Comparison of ENCODE assay signal across 9 mouse cellular contexts in the genomic region with DNA sequence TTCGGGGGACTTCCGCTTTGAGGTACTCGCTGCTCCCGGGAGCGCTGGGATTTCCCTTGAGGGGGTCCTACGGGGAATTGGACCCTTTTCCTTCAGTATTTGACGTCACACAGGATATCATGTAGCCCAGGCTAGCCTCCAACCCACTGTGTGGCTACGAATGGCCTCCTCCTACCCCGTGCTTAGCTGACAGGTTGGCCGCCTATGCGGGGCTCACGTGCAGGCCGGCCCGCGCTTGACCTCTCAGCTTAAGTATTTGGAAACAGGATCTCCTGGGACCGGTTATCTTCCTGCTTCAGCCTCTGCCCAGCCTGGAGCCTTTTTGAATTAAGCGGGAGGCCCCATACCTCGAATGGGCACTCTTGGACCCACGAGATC. TPM values are rescaled to one million over a fixed set of nuclear protein-coding genes. Genes with fewer than 3 reads are reported as not detected.
DNase-seq lines count a peak whose midpoint lies in the region; ATAC-seq and TF ChIP-seq lines count a peak whose summit lies in the region.
"Had no signal": no experiment of that assay in that cellular context is flagged by ENCODE, and none has a peak within 500 bp of the region (broad histone marks: within the 10 kb centered on the region; RNA-seq: fewer than 3 reads in every experiment).

No protein-coding gene starts in this region.

- H3K4me3 ChIP-seq in left cerebral cortex, adult 2 months: peak overlapping the region; percentile 86
- H3K4me3 ChIP-seq in embryonic facial prominence, embryonic 11.5 days (ENCODE audit: low read depth, low read length): peak overlapping the region; percentile 94
- H3K4me3 ChIP-seq in intestine, embryonic 16.5 days (ENCODE audit: low read length): peak overlapping the region; percentile 74
- H3K4me3 ChIP-seq in myocyte: peak overlapping the region; percentile 95

- peaks cover 16% of the 10 kb centered on the region for H3K79me2 ChIP-seq in myocyte (ENCODE audit: control insufficient read depth, insufficient read depth)

- TF ChIP-seq CTCF in left cerebral cortex, adult 2 months (IDR thresholded peaks at IDR 0.05): no peak

- ATAC-seq in embryonic facial prominence, embryonic 11.5 days (replicated peaks; ENCODE audit: insufficient number of reproducible peaks, low FRiP score, low TSS enrichment, low read depth): peak; percentile 30; the same call in 1 of the 2 replicates
- ATAC-seq in intestine, embryonic 16.5 days: peak; percentile 11

- no peak for DNase-seq in left cerebral cortex, adult 2 months (ENCODE audit: extremely low spot score in 1 of 2, low spot score in 2 of 2)
- DNase-seq in left cerebral cortex, postnatal 25 days (ENCODE audit: low spot score in 2 of 2): no peak
- no peak for DNase-seq in embryonic facial prominence, embryonic 11.5 days (ENCODE audit: low spot score)
- no peak for DNase-seq in thymus, postnatal 10 days (ENCODE audit: low spot score in 2 of 2)
- no peak for DNase-seq in right cerebral cortex, postnatal 36 days (ENCODE audit: low spot score in 2 of 2)
- no peak for DNase-seq in left cerebral cortex, postnatal 14 days (ENCODE audit: low spot score in 2 of 2)

- H3K27ac ChIP-seq in left cerebral cortex, adult 2 months: peak overlapping the region; percentile 81
- H3K27ac ChIP-seq in embryonic facial prominence, embryonic 11.5 days (replicated peaks; ENCODE audit: low read depth, low read length): peak overlapping the region; percentile 44
- H3K27ac ChIP-seq in intestine, embryonic 16.5 days (ENCODE audit: low read length): peak overlapping the region; percentile 65

- peak overlapping the region; percentile 82 for H3K9ac ChIP-seq in embryonic facial prominence, embryonic 11.5 days (replicated peaks; ENCODE audit: low read length)
- H3K9ac ChIP-seq in intestine, embryonic 16.5 days (ENCODE audit: low read depth, low read length): peak overlapping the region; percentile 80

- peak overlapping the region; percentile 55 for H3ac ChIP-seq in myocyte (ENCODE audit: control insufficient read depth, insufficient read length)

- H3K36me3 ChIP-seq in embryonic facial prominence, embryonic 11.5 days (replicated peaks; ENCODE audit: control insufficient read depth, insufficient read depth, low read depth, low read length): peaks cover 7% of the 10 kb centered on the region
- peaks cover 11% of the 10 kb centered on the region for H3K36me3 ChIP-seq in intestine, embryonic 16.5 days (ENCODE audit: control insufficient read depth, insufficient read depth, low read length)
- peaks cover 17% of the 10 kb centered on the region for H3K36me3 ChIP-seq in myocyte (ENCODE audit: control insufficient read depth, insufficient read depth)

- H3K27me3 ChIP-seq in embryonic facial prominence, embryonic 11.5 days (ENCODE audit: control insufficient read depth, insufficient read depth, low read length): no peaks in the 10 kb centered on the region
- H3K27me3 ChIP-seq in intestine, embryonic 16.5 days (replicated peaks; ENCODE audit: control insufficient read depth, insufficient read depth, low read length): no peaks in the 10 kb centered on the region
- H3K27me3 ChIP-seq in myocyte (ENCODE audit: control insufficient read depth, insufficient read depth, insufficient read length): no peaks in the 10 kb centered on the region

- no peaks in the 10 kb centered on the region for H3K9me3 ChIP-seq in embryonic facial prominence, embryonic 11.5 days (replicated peaks; ENCODE audit: control insufficient read depth, low read length)
- H3K9me3 ChIP-seq in intestine, embryonic 16.5 days (ENCODE audit: control insufficient read depth, low read length): no peaks in the 10 kb centered on the region

- TF ChIP-seq POLR2A in myocyte (IDR thresholded peaks at IDR 0.05; ENCODE audit: insufficient read length, low read depth): no peak

- intact Hi-C loops in left cerebral cortex, adult 2 months (cut with DNase I): no loop called here
- intact Hi-C loops in left cerebral cortex, postnatal 25 days (cut with DNase I): no loop called here
- intact Hi-C loops in left cerebral cortex, postnatal 14 days (cut with DNase I): no loop called here

- WGBS in embryonic facial prominence, embryonic 11.5 days: 1% methylated on average over 19 of the region's 19 CpGs
- WGBS in intestine, embryonic 16.5 days: under 1% methylated on average over 19 of the region's 19 CpGs

- H3K4me2 ChIP-seq in embryonic facial prominence, embryonic 11.5 days (ENCODE audit: low read depth, low read length): peak overlapping the region; percentile 82
- H3K4me2 ChIP-seq in intestine, embryonic 16.5 days (ENCODE audit: low read depth, low read length): peak overlapping the region; percentile 66
- peak overlapping the region; percentile 88 for H3K4me2 ChIP-seq in myocyte (ENCODE audit: low read depth)

- no peaks in the 10 kb centered on the region for H3K4me1 ChIP-seq in embryonic facial prominence, embryonic 11.5 days (ENCODE audit: control insufficient read depth, insufficient read depth, low read length)
- peaks cover 25% of the 10 kb centered on the region for H3K4me1 ChIP-seq in intestine, embryonic 16.5 days (ENCODE audit: control insufficient read depth, insufficient read depth, low read length)

TF ChIP-seq in myocyte, 11 proteins besides CTCF, POLR2A, EP300 and RAD21:
- TF ChIP-seq POLR2AphosphoS2 (IDR thresholded peaks at IDR 0.05; ENCODE audit: insufficient read length, low read depth): peak; percentile 14
- no peak for TF ChIP-seq CEBPB (IDR thresholded peaks at IDR 0.05; ENCODE audit: insufficient read depth, poor library complexity, severe bottlenecking)
TF ChIP-seq in myocyte: peak in this region for 1.

RNA-seq across cellular contexts. Expression of gene Gm48551, which starts 0.3 kb away (rescaled TPM):
- total RNA-seq in left cerebral cortex, adult 2 months (2021): 1 to 10 TPM; 2.0 to 3.4 TPM
- total RNA-seq in left cerebral cortex, postnatal 25 days (2021): 1 to 10 TPM; 3.5 to 4.2 TPM
- polyA plus RNA-seq in embryonic facial prominence, embryonic 11.5 days (2014; fragmentation: Nextera tagmentation; extraction: Ambion mirVana): 2.5 and 4.1 TPM in 2 replicates
- 2.9 and 3.7 TPM in 2 replicates for polyA plus RNA-seq in intestine, embryonic 16.5 days (2015; fragmentation: Nextera tagmentation; extraction: Ambion mirVana)
- 1.7 TPM for polyA plus RNA-seq in myocyte (2012; fragmentation: generic; extraction: Trizol)
- 1 to 10 TPM; 2.4 to 3.2 TPM for total RNA-seq in left cerebral cortex, postnatal 14 days (2021)

RNA-seq across cellular contexts. Expression of gene Dohh, which starts 0.4 kb away (rescaled TPM):
- total RNA-seq in left cerebral cortex, adult 2 months (2021): 10 to 100 TPM; 87.1 to 95.1 TPM
- 10 to 100 TPM; 83.7 to 87.7 TPM for total RNA-seq in left cerebral cortex, postnatal 25 days (2021)
- polyA plus RNA-seq in embryonic facial prominence, embryonic 11.5 days (2014; fragmentation: Nextera tagmentation; extraction: Ambion mirVana): 45.0 and 52.5 TPM in 2 replicates
- polyA plus RNA-seq in intestine, embryonic 16.5 days (2015; fragmentation: Nextera tagmentation; extraction: Ambion mirVana): 102 and 109 TPM in 2 replicates
- 103 TPM for polyA plus RNA-seq in myocyte (2012; fragmentation: generic; extraction: Trizol)
- 10 to 100 TPM; 82.4 to 88.6 TPM for total RNA-seq in left cerebral cortex, postnatal 14 days (2021)

RNA-seq across cellular contexts. Expression of gene Gm48552, which starts 4.2 kb away (rescaled TPM):
- 1 to 10 TPM; 5.1 to 7.1 TPM for total RNA-seq in left cerebral cortex, adult 2 months (2021)
- 1 to 10 TPM; 4.0 to 4.1 TPM for total RNA-seq in left cerebral cortex, postnatal 25 days (2021)
- 0.63 TPM in 1 of 2 replicates, not detected in the other for polyA plus RNA-seq in embryonic facial prominence, embryonic 11.5 days (2014; fragmentation: Nextera tagmentation; extraction: Ambion mirVana)
- 0.55 and 1.8 TPM in 2 replicates for polyA plus RNA-seq in intestine, embryonic 16.5 days (2015; fragmentation: Nextera tagmentation; extraction: Ambion mirVana)
- 0.73 TPM for polyA plus RNA-seq in myocyte (2012; fragmentation: generic; extraction: Trizol)
- 1 to 10 TPM; 2.8 to 4.7 TPM for total RNA-seq in left cerebral cortex, postnatal 14 days (2021)
- total RNA-seq: neutrophil, adult 5-6 weeks had no signal

RNA-seq across cellular contexts. Expression of gene Fzr1, which starts 6.3 kb away (rescaled TPM):
- total RNA-seq in left cerebral cortex, adult 2 months (2021): 10 to 100 TPM; 69.1 to 70.6 TPM
- total RNA-seq in left cerebral cortex, postnatal 25 days (2021): 10 to 100 TPM; 63.5 to 70.2 TPM
- polyA plus RNA-seq in embryonic facial prominence, embryonic 11.5 days (2014; fragmentation: Nextera tagmentation; extraction: Ambion mirVana): 92.1 and 95.0 TPM in 2 replicates
- 73.2 and 78.7 TPM in 2 replicates for polyA plus RNA-seq in intestine, embryonic 16.5 days (2015; fragmentation: Nextera tagmentation; extraction: Ambion mirVana)
- polyA plus RNA-seq in myocyte (2012; fragmentation: generic; extraction: Trizol): 42.0 TPM
- 10 to 100 TPM; 74.8 to 80.3 TPM for total RNA-seq in left cerebral cortex, postnatal 14 days (2021)

RNA-seq across cellular contexts. Expression of gene Smim24, which starts 8.3 kb away (rescaled TPM):
- 1 to 10 TPM; 1.3 to 1.4 TPM for total RNA-seq in left cerebral cortex, adult 2 months (2021)
- 1 to 10 TPM in 1 of 2 experiments, under 1 TPM in 1; 0.89 to 1.5 TPM for total RNA-seq in left cerebral cortex, postnatal 25 days (2021)
- 3.4 and 4.1 TPM in 2 replicates for polyA plus RNA-seq in embryonic facial prominence, embryonic 11.5 days (2014; fragmentation: Nextera tagmentation; extraction: Ambion mirVana)
- 426 and 504 TPM in 2 replicates for polyA plus RNA-seq in intestine, embryonic 16.5 days (2015; fragmentation: Nextera tagmentation; extraction: Ambion mirVana)
- polyA plus RNA-seq in myocyte (2012; fragmentation: generic; extraction: Trizol): 0.30 TPM
- 1 to 10 TPM; 1.8 to 1.9 TPM for total RNA-seq in left cerebral cortex, postnatal 14 days (2021)
